Mouse (Mus musculus): Measurements from ENCODE around the gene Polm. TPM values are rescaled to one million over a fixed set of nuclear protein-coding genes. Genes with fewer than 3 reads are reported as not detected.
A peak's percentile ranks its signal among the peaks of the same experiment; 100 is the strongest.

The Polm gene
- polyA plus RNA-seq, 1 experiment from 2014 or later, result 5.5 TPM

- no peak overlapping the region for H3K4me2 ChIP-seq (ENCODE audit: low read length)
- 100% methylated on average over 1 of the region's 1 CpGs for WGBS
- ATAC-seq, result no peak
These were observed 47.4 kb downstream of the Polm start for GRCm38 (mm10) chr11:5790431-5790830.

GRCm38 (mm10) chr11:5789754-5790333 lies 48.0 kb downstream of the Polm start:
- Histone ChIP-seq H3K4me3 (ENCODE audit: low read length) (no peak overlapping the region; the same call in 1 of the 2 replicates), H3K9ac (ENCODE audit: low read depth, low read length) (no peak overlapping the region), H3K4me1 (ENCODE audit: control insufficient read depth, insufficient read depth, low read depth, low read length) (peaks cover 20% of the 10 kb centered on the region), H3K27me3 (replicated peaks; ENCODE audit: control insufficient read depth, insufficient read depth, low read length) (no peaks in the 10 kb centered on the region), H3K4me2 (ENCODE audit: low read length) (peak overlapping the region; percentile 91), H3K9me3 (ENCODE audit: control insufficient read depth, low read length) (no peaks in the 10 kb centered on the region), H3K36me3 (ENCODE audit: control insufficient read depth, insufficient read depth, low read length) (peaks cover 14% of the 10 kb centered on the region), H3K27ac (ENCODE audit: low read depth, low read length) (no peak overlapping the region)
- WGBS, result 87% methylated on average over 3 of the region's 3 CpGs
- ATAC-seq, result no peak

More at GRCm38 (mm10) chr11:5790431-5790830, 47.4 kb downstream of the Polm start:
- Histone ChIP-seq H3K4me1 (ENCODE audit: control insufficient read depth, insufficient read depth, low read depth, low read length) (peaks cover 20% of the 10 kb centered on the region), H3K9ac (ENCODE audit: low read depth, low read length) (no peak overlapping the region), H3K4me3 (ENCODE audit: low read length) (no peak overlapping the region), H3K27me3 (replicated peaks; ENCODE audit: control insufficient read depth, insufficient read depth, low read length) (no peaks in the 10 kb centered on the region), H3K27ac (ENCODE audit: low read depth, low read length) (no peak overlapping the region), H3K36me3 (ENCODE audit: control insufficient read depth, insufficient read depth, low read length) (peaks cover 18% of the 10 kb centered on the region), H3K9me3 (ENCODE audit: control insufficient read depth, low read length) (no peaks in the 10 kb centered on the region)

GRCm38 (mm10) chr11:5789071-5789753 lies 48.6 kb downstream of the Polm start:
- 68% methylated on average over 6 of the region's 6 CpGs for WGBS
- Histone ChIP-seq H3K9me3 (ENCODE audit: control insufficient read depth, low read length) (no peaks in the 10 kb centered on the region), H3K4me3 (ENCODE audit: low read length) (peak overlapping the region; percentile 69), H3K27me3 (replicated peaks; ENCODE audit: control insufficient read depth, insufficient read depth, low read length) (no peaks in the 10 kb centered on the region), H3K27ac (ENCODE audit: low read depth, low read length) (peak overlapping the region; percentile 88), H3K4me2 (ENCODE audit: low read length) (peak overlapping the region; percentile 91), H3K36me3 (ENCODE audit: control insufficient read depth, insufficient read depth, low read length) (peaks cover 11% of the 10 kb centered on the region), H3K4me1 (ENCODE audit: control insufficient read depth, insufficient read depth, low read depth, low read length) (peaks cover 20% of the 10 kb centered on the region), H3K9ac (ENCODE audit: low read depth, low read length) (peak overlapping the region; percentile 80)
- ATAC-seq, result no peak

- peak; percentile 98 for ATAC-seq
- peak within 1 kb of the TSS; percentile 91 for H3K4me2 ChIP-seq (ENCODE audit: low read length)
- peaks cover 20% of the 10 kb centered on the region for H3K4me1 ChIP-seq (ENCODE audit: control insufficient read depth, insufficient read depth, low read depth, low read length)
These were observed 49.5 kb downstream of the Polm start, which contains the start of gene Dbnl for GRCm38 (mm10) chr11:5788056-5789014. TSS of gene Dbnl (plus strand) at chr11:5788488.

GRCm38 (mm10) chr11:5787671-5788055 lies 50.2 kb downstream of the Polm start:
- no peaks in the 10 kb centered on the region for H3K9me3 ChIP-seq (ENCODE audit: control insufficient read depth, low read length)
- WGBS, result 43% methylated on average over 8 of the region's 8 CpGs
- no peak for ATAC-seq
- H3K36me3 ChIP-seq (ENCODE audit: control insufficient read depth, insufficient read depth, low read length), result peaks cover 6% of the 10 kb centered on the region; the same call in 1 of the 2 replicates
- peak overlapping the region; percentile 80 for H3K9ac ChIP-seq (ENCODE audit: low read depth, low read length)
- H3K4me3 ChIP-seq (ENCODE audit: low read length), result peak overlapping the region; percentile 69
- H3K27ac ChIP-seq (ENCODE audit: low read depth, low read length), result peak overlapping the region; percentile 88
- peak overlapping the region; percentile 87 for H3K4me2 ChIP-seq (ENCODE audit: low read length)
- peaks cover 20% of the 10 kb centered on the region for H3K4me1 ChIP-seq (ENCODE audit: control insufficient read depth, insufficient read depth, low read depth, low read length)
- no peaks in the 10 kb centered on the region for H3K27me3 ChIP-seq (replicated peaks; ENCODE audit: control insufficient read depth, insufficient read depth, low read length)

More at GRCm38 (mm10) chr11:5788056-5789014, 49.5 kb downstream of the Polm start, which contains the start of gene Dbnl:
- Histone ChIP-seq H3K9ac (ENCODE audit: low read depth, low read length) (peak within 1 kb of the TSS; percentile 80), H3K27ac (ENCODE audit: low read depth, low read length) (peak within 1 kb of the TSS; percentile 88), H3K9me3 (ENCODE audit: control insufficient read depth, low read length) (no peaks in the 10 kb centered on the region), H3K36me3 (ENCODE audit: control insufficient read depth, insufficient read depth, low read length) (peaks cover 8% of the 10 kb centered on the region; the same call in 1 of the 2 replicates), H3K4me3 (ENCODE audit: low read length) (peak within 1 kb of the TSS; percentile 69), H3K27me3 (replicated peaks; ENCODE audit: control insufficient read depth, insufficient read depth, low read length) (no peaks in the 10 kb centered on the region)
- under 1% methylated on average over 62 of the region's 74 CpGs for WGBS

- no peak overlapping the region for H3K4me3 ChIP-seq (ENCODE audit: low read length)
- no peaks in the 10 kb centered on the region; the same call in 1 of the 2 replicates for H3K36me3 ChIP-seq (ENCODE audit: control insufficient read depth, insufficient read depth, low read length)
- H3K9ac ChIP-seq (ENCODE audit: low read depth, low read length), result no peak overlapping the region
- no peak overlapping the region for H3K4me2 ChIP-seq (ENCODE audit: low read length)
- H3K27me3 ChIP-seq (replicated peaks; ENCODE audit: control insufficient read depth, insufficient read depth, low read length), result no peaks in the 10 kb centered on the region
- H3K9me3 ChIP-seq (ENCODE audit: control insufficient read depth, low read length), result no peaks in the 10 kb centered on the region
- H3K4me1 ChIP-seq (ENCODE audit: control insufficient read depth, insufficient read depth, low read depth, low read length), result peaks cover 20% of the 10 kb centered on the region
- no peak for ATAC-seq
- no peak overlapping the region for H3K27ac ChIP-seq (ENCODE audit: low read depth, low read length)
These were observed 52.1 kb downstream of the Polm start for GRCm38 (mm10) chr11:5785732-5786131.

GRCm38 (mm10) chr11:5782199-5782944 lies 55.4 kb downstream of the Polm start:
- H3K27me3 ChIP-seq (replicated peaks; ENCODE audit: control insufficient read depth, insufficient read depth, low read length), result no peaks in the 10 kb centered on the region
- no peaks in the 10 kb centered on the region for H3K9me3 ChIP-seq (ENCODE audit: control insufficient read depth, low read length)
- no peak for ATAC-seq
- H3K4me3 ChIP-seq (ENCODE audit: low read length), result no peak overlapping the region
- no peaks in the 10 kb centered on the region; the same call in 1 of the 2 replicates for H3K36me3 ChIP-seq (ENCODE audit: control insufficient read depth, insufficient read depth, low read length)
- no peak overlapping the region for H3K9ac ChIP-seq (ENCODE audit: low read depth, low read length)
- WGBS, result 67% methylated on average over 8 of the region's 8 CpGs
- no peak overlapping the region for H3K27ac ChIP-seq (ENCODE audit: low read depth, low read length)
- H3K4me2 ChIP-seq (ENCODE audit: low read length), result no peak overlapping the region
- peaks cover 2% of the 10 kb centered on the region; the same call in 1 of the 2 replicates for H3K4me1 ChIP-seq (ENCODE audit: control insufficient read depth, insufficient read depth, low read depth, low read length)

- Histone ChIP-seq H3K4me1 (ENCODE audit: control insufficient read depth, insufficient read depth, low read depth, low read length) (no peaks in the 10 kb centered on the region), H3K9me3 (ENCODE audit: control insufficient read depth, low read length) (no peaks in the 10 kb centered on the region), H3K27ac (ENCODE audit: low read depth, low read length) (no peak overlapping the region), H3K36me3 (ENCODE audit: control insufficient read depth, insufficient read depth, low read length) (no peaks in the 10 kb centered on the region; the same call in 1 of the 2 replicates), H3K27me3 (replicated peaks; ENCODE audit: control insufficient read depth, insufficient read depth, low read length) (no peaks in the 10 kb centered on the region), H3K4me2 (ENCODE audit: low read length) (no peak overlapping the region), H3K4me3 (ENCODE audit: low read length) (no peak overlapping the region), H3K9ac (ENCODE audit: low read depth, low read length) (no peak overlapping the region)
- 93% methylated on average over 6 of the region's 6 CpGs for WGBS
- no peak for ATAC-seq
These were observed 57.7 kb downstream of the Polm start for GRCm38 (mm10) chr11:5780035-5780499.
